Mouse (Mus musculus) heart, postnatal 0 days (tissue): ENCODE data around the gene Cux1.

Experiments
- CTCF ChIP-seq: IDR thresholded peaks from 2 replicates; pipeline ENCODE4 v1.5.1; 2016; ENCODE audit warnings: antibody characterized with exemption, control low read depth, low read depth
- EP300 ChIP-seq: IDR thresholded peaks from 2 replicates; pipeline ENCODE4 v1.6.1; 2016; ENCODE audit warnings: antibody characterized with exemption, low read depth

- no peak for TF ChIP-seq CTCF
- TF ChIP-seq EP300: no peak
Observed at GRCm38 (mm10) chr5:136488721-136489120, 78.6 kb downstream of the Cux1 start.
